Mouse (Mus musculus) frontal cortex, postnatal 25 days (tissue): ENCODE data around the gene Inava.

Source experiments
- DNase-seq, 2 experiments: peaks; one replicate each; pipeline ENCODE4 v3.0.0; 2022; ENCODE audit warnings: low spot score in 2 of 2

Gene Inava

DNA sequence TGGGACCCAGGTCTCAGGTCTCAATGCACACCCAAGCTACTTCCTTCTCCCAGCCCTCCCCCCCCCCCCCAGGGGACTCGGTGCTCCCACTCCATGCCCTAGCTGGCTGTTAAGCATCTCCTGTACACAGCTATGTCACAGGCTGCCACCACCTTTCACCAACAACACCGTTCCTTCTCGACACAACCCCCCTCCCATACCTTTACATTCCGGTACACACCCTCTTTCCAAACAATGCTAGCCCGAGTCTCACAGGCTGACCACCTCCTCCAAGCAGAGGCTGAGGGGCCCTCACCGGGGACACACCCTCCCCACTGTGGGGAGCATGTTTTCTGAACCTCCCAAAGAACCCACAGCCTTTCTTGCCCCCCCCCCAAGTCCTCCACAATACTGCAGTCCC is 2.5 kb downstream of the Inava start:
- DNase-seq = no peak

DNA sequence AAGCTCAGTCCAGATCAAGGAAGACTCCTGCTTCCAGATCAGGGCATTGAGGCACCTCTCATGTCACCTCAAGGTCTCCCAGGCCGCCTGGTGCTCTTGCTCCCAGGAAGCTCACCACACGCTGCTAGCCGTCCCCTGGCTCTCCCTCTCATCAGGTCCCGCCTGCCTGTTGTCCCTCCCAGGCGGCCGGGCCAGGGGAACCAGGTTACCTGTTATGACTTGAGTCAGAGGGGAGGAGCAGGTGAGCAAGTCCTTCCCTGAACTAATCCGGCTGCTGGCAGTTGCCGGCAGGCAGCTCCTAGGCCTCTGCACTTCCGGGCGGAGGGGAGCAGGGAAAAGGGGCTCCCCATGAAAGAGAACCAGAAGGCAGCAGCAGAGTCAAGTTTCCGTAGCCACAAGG is 3.9 kb downstream of the Inava start:
- DNase-seq = no peak

DNA sequence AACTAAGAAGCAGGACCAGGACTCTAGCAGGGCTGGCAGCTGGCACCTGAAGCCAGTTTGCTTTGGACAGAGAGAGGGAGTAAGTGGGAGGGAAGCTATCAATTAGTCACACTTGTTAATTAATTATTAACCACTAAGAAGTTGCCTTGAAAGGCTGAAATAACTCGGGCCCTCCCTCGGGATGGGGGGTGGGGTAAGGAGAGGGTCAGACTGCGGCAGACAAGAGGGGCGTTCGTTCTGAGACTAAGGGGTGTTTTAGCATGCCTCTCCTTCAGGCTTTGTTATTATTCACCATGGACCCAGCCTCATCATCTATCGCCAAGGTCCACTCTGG is 5.1 kb downstream of the Inava start:
- DNase-seq = no peak

GRCm38 (mm10) chr1:136228328-136229039 is 5.6 kb downstream of the Inava start:
- DNase-seq = no peak

- DNase-seq = no peak
Measured at GRCm38 (mm10) chr1:136227870-136228269, 6.2 kb downstream of the Inava start.

DNA sequence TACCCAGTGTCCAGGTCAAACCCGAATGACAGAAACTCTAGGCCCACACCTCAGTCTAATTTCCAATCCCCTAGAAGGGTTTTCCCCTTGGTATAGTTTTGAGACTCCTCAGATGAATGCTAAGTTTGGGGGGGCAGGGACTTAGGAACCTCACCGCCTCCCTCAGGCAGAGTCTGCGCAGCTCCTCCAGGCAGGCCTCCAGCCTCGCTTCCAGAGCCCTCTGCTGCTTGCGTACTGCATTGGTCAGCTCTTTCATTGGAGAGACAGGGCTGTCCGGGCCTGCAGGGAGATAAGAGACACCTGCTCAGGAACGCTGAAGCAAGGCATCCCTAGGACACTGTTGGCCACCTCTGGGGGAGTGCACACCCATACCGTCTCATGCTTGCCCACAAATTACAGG is 7.4 kb downstream of the Inava start:
- DNase-seq = no peak

DNA sequence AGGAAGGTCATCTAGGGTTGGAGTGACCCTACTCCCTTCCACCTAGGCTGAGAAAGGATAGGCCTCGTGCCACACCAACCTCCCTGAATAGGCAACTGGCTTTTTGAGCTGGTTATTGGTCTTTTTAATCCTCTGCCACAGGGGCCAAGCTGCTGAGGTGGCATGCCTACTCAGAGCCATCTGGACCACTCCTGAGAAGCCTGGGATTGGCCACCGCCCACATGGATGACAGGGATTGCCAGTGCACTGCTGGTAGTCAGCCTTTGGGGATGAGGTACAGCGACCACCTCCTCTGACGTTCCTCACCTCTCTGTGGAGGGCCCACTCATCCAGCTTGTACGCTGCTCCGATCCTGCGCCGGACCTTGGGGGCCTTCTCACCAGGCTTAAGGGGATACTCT is 8.2 kb downstream of the Inava start:
- no peak for DNase-seq

GRCm38 (mm10) chr1:136223758-136224342 is 10.2 kb downstream of the Inava start:
- DNase-seq = no peak

DNA sequence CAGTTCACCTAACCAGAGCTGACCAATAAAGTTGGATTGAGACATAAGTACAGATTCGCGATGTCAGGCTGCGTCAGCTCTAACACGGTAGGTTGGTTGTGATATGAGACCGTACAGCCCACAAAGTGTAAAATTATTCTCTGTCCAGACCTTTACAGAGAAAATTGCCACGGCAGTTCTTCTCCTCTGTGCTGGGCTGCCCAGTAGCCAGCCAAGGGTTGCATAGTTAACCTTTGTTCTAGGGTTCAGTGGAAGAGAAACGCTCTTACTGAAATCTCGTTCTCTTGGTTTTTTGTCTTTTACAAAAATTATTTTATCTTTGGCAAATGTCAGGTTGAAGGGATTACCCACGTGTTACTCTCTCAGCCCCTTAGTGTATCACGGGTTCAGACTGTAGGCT is 11.7 kb downstream of the Inava start:
- no peak for DNase-seq

DNA sequence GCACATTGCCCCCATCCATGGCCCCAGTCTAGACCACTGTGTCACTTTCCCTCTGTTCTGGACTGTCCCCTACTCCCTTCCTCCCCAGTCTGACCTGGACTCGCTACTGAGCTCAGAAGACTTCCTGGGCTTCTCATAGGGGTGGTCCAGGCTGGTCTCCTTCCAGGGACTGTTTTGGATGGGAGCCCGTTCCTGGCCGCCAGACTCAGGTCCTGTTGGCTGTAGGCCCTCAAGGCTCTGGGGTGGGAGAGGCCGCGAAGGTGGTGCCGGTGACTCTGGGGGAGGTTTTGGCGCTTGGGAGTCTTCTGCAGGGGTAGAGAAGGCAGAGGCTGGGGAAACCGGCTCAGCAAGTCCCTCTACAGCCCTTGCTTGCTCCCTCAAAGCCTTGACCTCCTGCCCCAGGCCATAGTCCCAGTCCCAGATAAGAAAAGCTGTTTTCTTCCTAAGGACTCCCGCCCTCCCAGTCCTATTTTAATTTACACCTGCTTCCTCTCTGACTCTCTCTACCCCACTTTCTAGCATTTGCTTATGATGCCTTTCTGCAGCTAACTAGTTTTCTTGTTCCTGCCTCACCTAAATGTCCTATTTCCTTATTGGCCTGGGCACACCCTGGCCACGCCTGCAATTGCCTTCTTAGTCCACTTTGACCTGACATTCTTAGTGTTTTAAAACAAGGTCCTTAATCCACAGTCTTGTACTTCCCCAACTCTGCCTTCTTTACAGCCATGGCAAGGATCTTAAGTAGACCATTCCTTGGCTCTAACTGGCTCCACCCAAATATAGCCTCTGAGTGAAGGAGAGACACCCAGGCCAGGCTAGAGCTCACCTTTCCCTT is 13.8 kb downstream of the Inava start:
- no peak for DNase-seq

DNA sequence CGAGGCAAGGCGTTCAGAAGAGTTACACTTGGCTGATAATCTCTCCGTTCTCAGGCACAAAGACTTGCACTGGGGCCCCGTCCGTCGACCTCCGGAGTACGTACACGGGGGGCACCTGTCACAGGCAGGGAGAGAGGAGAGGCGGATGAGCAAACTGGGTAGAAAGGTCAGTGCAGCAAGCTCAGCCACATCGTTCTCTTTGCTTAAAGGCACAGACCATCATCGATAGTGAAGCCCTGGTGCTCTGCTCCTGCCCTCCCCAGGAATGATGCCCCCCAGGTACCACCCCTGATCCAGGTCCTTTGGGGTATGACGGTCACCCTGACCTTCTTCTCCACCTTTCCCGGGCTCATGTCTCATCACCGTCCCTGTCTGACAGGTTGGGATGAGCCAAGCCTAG is 19.8 kb downstream of the Inava start:
- no peak for DNase-seq

- DNase-seq = no peak
Measured at GRCm38 (mm10) chr1:136212803-136213202, 21.3 kb downstream of the Inava start, which contains the start of gene Mroh3. Gene Mroh3, minus strand, starts transcription at chr1:136212828.

DNA sequence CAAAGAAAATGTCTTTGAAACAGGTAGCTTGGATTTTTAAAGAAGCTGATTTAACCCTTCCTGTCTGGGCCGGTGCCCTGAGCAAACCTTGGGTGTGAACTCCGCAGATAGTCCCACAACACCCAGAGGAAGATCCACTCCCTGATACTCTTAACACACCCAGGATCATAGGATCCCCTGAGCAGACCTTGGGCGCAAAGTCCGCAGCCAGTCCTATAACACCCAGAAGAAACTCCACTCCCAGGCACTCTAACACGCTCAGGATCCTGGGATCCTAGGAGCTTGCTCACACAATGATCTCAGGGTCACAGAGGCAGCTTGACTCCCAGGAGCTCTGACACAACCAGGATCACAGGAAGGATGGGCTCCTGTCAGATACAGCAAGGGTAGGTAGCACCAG is 44.0 kb downstream of the Inava start:
- DNase-seq = no peak

DNA sequence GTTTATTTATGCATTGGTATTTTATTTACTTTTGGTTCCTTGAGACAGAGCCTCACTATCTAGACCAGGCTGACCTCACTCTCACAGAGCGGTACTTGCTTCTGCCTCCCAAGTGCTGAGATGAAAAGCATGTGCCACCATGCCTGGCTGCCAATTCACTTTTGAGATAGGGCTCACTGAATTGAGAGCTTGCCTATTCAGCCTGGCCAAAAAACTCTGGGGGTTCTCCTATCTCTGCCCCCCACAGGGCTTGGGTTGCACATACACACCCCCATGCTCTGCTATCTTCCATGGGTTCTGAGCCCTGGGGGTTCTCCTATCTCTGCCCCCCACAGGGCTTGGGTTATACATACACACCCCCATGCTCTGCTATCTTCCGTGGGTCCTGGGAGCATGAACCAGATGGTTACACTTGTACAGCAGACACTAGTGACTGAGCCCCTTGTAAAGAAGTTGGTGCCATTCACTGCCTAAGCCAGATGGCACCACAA is 54.5 kb downstream of the Inava start:
- no peak for DNase-seq

- DNase-seq = no peak
Measured at GRCm38 (mm10) chr1:136178741-136179140, 55.3 kb downstream of the Inava start.

DNA sequence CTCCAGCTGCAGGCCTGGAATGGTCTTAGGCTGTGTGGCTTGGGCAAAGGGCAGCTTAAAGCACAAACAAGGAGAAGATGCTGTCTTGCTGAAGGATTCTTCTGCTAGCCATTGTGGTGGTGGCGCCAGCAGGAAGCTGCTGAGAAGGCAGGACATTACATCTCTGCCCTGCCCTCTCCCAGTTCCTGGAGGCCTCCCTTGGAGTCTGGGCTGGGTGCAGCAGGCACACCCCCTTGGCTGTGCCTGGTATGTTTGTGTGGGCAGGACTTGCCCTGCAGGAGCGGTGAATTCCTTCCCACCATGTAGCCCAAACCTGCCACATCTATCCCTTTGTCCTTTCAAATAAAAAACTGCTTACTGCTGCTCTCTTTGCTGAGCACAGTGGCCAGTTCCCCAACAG is 57.0 kb downstream of the Inava start:
- no peak for DNase-seq

DNA sequence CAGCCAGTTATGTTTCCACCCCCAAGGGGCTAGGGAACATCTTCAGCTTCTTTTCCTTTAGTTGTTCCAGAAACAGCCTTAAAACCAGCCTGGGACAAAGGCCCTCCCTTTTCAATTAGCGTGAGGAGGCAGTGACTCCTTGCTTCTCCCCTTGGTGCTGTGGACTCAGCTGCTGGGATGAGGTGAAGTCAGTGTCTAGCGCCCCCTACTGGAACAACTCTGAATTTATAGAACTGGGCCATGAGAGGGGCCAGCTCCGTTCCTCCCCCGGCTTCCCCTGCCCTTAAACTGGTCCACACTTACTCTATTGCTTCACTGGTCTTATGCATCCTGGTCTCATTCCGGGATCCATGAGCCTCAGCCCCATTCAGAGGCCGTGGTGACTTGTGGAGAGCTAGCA is 58.9 kb downstream of the Inava start:
- no peak for DNase-seq

DNA sequence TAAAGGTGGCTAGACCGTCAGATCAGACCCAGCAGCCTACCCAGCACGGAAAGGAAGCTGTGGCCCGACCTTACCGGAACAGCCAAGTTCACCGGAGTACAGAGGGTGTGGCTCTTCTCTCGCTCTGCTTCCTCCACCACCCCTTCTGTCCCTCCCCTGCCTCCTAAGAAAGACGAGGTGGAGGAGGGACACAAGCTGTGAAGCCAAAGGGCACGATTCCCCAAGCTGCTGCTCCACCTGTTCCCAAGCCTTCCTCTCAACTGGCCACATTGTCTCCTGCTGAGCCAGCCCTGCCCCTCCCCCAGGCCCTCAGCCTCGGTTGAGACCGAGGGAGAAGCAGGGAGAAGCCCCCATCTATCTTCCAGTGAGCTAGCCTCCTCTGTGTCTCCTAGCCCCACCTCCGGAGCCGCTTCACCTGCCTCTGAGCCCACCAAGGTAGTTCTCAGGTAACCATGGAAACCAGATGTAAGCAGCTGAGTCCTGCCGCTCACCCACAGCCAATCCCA is 59.9 kb downstream of the Inava start:
- DNase-seq = no peak

- DNase-seq = no peak
Measured at GRCm38 (mm10) chr1:136172696-136173095, 61.4 kb downstream of the Inava start.

DNA sequence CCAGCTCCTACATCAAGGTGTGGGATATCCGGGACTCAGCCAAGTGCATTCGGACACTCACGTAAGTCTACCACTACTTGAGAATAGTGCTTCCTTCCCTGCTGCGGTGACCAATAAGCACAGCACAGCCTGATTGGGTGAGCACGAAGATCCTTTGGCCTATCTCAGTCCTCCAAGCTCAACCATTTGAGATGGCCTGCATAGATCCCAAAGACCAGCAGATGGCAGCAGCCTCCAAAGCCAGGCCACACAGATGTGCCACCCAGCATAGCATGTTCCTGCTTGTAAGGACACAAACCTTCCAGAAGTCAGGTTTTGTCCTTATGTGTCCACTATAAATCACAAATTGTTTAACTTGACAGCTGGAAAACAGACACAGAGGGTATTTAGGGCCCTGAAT is 64.0 kb downstream of the Inava start:
- DNase-seq = peak; percentile 46 to 61

GRCm38 (mm10) chr1:136167657-136168056 is 66.4 kb downstream of the Inava start:
- no peak for DNase-seq

DNA sequence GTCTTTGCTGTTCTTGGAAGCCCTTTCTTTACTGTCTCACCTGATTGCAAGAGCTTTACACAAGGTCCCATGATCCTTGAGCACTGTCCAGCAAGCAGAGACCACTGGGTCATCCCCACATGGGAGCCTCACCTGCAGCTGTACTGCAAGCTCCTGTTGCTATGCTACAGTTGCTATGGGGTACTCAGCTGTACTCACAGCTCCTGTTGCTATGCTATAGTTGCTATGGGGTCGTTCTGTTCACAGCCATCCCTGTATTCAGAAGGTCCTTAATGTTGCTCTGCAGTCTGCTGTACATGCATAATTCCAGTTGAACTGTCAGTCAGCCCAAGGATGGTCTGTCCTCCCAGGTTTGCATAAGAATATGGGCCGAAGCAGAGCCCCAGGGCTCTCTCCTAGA is 68.6 kb downstream of the Inava start:
- DNase-seq = no peak
